Mouse (Mus musculus): ENCODE measurements around the gene Adora3.

Adora3 gene

GRCm38 (mm10) chr3:105951348-105951747, 80.7 kb downstream of the Adora3 start:
- DNase-seq: no peak

- DNase-seq: no peak
These were observed 86.6 kb downstream of the Adora3 start for GRCm38 (mm10) chr3:105957235-105957634.

- no peak for DNase-seq
These were observed 87.5 kb downstream of the Adora3 start for GRCm38 (mm10) chr3:105958204-105958603.
